Mouse (Mus musculus) liver, embryonic 15.5 days (tissue): ENCODE results near the gene Rasgrp1. TPM values are rescaled to one million over a fixed set of nuclear protein-coding genes. Genes with fewer than 3 reads are reported as not detected.

Experiments used
- ATAC-seq: fragments of 200-750 bp; cut with Nextera tagmentation; 2 replicates; pipeline ENCODE4 v1.8.0; 2017; ENCODE audit warnings: moderate number of reproducible peaks, mild to moderate bottlenecking, moderate library complexity; ENCODE audit not compliant: insufficient read depth
- H3K27ac ChIP-seq: fragments of 300-500 bp; sonication (generic); replicated peaks from 2 replicates; pipeline ENCODE4 v1.5.1; 2015; ENCODE audit warnings: mild to moderate bottlenecking, inconsistent platforms
- H3K27me3 ChIP-seq: fragments of 300-500 bp; sonication (generic); 2 replicates; pipeline ENCODE4 v1.6.1; 2015; ENCODE audit warnings: mild to moderate bottlenecking, inconsistent platforms
- H3K36me3 ChIP-seq: fragments of 300-500 bp; sonication (generic); replicated peaks from 2 replicates; pipeline ENCODE4 v1.6.1; 2015; ENCODE audit warnings: moderate library complexity, mild to moderate bottlenecking, inconsistent platforms
- H3K4me1 ChIP-seq: fragments of 300-500 bp; sonication (generic); replicated peaks from 2 replicates; pipeline ENCODE4 v1.6.1; 2015; ENCODE audit warnings: inconsistent platforms
- H3K4me2 ChIP-seq: fragments of 300-500 bp; sonication (generic); 2 replicates; pipeline ENCODE4 v1.6.1; 2015; ENCODE audit warnings: moderate library complexity, mild to moderate bottlenecking, inconsistent platforms
- H3K4me3 ChIP-seq: fragments of 300-500 bp; sonication (generic); replicated peaks from 2 replicates; pipeline ENCODE4 v1.5.1; 2015; ENCODE audit warnings: mild to moderate bottlenecking, inconsistent platforms
- H3K9ac ChIP-seq: fragments of 300-500 bp; sonication (generic); 2 replicates; pipeline ENCODE4 v1.6.1; 2015; ENCODE audit warnings: moderate library complexity, mild to moderate bottlenecking, inconsistent platforms
- H3K9me3 ChIP-seq: fragments of 300-500 bp; sonication (generic); replicated peaks from 2 replicates; pipeline ENCODE4 v1.6.1; 2016; ENCODE audit warnings: inconsistent platforms
- WGBS: fragments of 180-500 bp; shearing (Covaris S2); methylation state at CpG from one replicate; pipeline ENCODE4 v1.1.7; 2015; ENCODE audit warnings: mixed read lengths; ENCODE audit not compliant: insufficient replicate concordance; 5-methylcytosine and 5-hydroxymethylcytosine counted together
- polyA plus RNA-seq: library from polyadenylated mRNA; unstranded; fragments of >200 nt; fragmentation: Nextera tagmentation; extraction: Ambion mirVana; gene quantifications from 2 replicates; pipeline ENCODE4 v1.2.1, GENCODE M21; 2015

Gene Rasgrp1
- polyA plus RNA-seq, 1 experiment from 2014 or later, result 0.78 TPM

DNA sequence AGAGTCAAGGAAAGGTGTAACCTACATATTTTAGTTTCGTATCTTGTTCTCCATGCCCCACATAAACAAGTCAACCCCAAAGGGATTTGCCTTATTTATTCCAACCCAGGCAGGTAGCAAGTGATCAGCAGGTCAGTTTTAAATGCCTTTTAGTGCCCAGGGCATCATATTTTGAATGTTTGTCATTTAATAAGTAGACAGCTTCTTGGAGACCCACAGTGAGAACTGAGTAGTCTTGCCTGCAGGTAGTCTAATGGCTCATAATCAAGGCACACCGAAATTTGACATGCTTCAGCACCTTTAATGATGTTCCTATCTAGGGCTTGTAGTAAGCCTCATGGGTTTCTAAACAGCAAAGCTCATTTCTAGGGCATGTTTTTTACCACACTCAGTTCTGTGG lies 21.3 kb upstream of the Rasgrp1 start:
- Histone ChIP-seq H3K27ac (no peak overlapping the region), H3K36me3 (no peaks in the 10 kb centered on the region), H3K27me3 (no peaks in the 10 kb centered on the region), H3K9ac (no peak overlapping the region), H3K4me3 (no peak overlapping the region), H3K4me1 (no peaks in the 10 kb centered on the region), H3K9me3 (no peaks in the 10 kb centered on the region), H3K4me2 (no peak overlapping the region)
- ATAC-seq, result no peak
- WGBS, result 60% methylated on average over 2 of the region's 2 CpGs

DNA sequence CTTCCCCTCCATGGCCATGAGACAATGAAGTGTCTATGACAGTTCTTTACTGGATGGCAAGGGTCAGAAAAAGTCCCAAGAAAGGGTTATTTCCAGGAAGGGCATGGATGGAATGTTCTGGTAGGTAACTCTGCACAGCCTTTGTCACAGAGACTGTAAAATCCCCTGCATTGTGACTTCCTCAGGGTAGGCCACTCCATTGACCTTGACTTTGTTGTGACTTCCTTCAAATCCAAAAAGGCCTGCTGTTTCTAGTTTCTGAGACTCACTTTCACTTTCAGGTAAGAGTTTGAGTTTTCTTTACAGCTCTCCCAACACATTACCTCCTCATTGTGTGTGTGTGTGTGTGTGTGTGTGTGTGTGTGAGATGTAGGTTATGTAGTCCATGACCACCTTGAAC lies 15.1 kb upstream of the Rasgrp1 start:
- Histone ChIP-seq H3K36me3 (no peaks in the 10 kb centered on the region), H3K27me3 (no peaks in the 10 kb centered on the region), H3K9ac (no peak overlapping the region), H3K4me3 (no peak overlapping the region), H3K4me1 (no peaks in the 10 kb centered on the region), H3K27ac (no peak overlapping the region), H3K9me3 (no peaks in the 10 kb centered on the region), H3K4me2 (no peak overlapping the region)
- ATAC-seq, result no peak

DNA sequence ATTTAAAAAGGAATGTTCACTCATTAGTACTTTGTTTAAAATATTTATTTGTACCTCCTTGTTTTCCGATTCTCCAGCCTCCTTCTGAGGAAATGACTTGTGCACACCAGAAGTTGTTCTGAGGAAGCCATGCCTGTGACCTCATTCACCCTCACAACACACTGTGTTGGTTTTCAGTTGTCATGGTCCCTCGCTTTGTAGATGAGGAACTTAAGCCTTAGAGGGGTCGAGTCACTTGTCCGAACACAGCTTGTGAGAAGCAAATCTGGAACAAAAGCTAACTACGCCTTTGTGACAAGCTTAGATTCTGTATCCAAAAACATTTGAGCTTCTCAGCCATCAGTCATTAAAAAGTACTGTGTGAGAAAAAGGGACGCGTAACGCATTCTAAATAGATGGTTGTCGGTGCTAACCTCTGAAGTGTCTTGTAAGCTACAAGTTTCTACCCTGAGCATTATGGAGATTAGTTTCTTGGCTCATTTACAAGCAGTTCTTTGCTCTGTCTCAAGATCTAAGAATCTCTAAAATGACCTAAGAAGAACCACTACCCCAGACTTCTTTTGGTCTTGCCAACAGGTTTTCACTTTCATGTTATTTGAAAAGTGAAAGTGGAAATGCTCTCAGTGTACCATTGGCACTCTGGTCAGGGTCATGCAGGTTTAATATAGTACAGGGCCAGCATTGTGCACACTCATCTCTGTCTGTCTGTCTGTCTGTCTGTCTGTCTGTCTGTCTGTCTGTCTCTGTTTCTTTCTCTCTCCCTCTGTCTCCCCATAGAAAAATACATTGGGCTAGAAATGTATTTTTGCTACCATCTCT lies 9.7 kb upstream of the Rasgrp1 start:
- Histone ChIP-seq H3K4me1 (no peaks in the 10 kb centered on the region), H3K9ac (no peak overlapping the region), H3K4me2 (no peak overlapping the region), H3K9me3 (no peaks in the 10 kb centered on the region), H3K4me3 (no peak overlapping the region), H3K27me3 (no peaks in the 10 kb centered on the region), H3K36me3 (no peaks in the 10 kb centered on the region), H3K27ac (no peak overlapping the region)
- WGBS, result 60% methylated on average over 9 of the region's 9 CpGs
- ATAC-seq, result no peak

DNA sequence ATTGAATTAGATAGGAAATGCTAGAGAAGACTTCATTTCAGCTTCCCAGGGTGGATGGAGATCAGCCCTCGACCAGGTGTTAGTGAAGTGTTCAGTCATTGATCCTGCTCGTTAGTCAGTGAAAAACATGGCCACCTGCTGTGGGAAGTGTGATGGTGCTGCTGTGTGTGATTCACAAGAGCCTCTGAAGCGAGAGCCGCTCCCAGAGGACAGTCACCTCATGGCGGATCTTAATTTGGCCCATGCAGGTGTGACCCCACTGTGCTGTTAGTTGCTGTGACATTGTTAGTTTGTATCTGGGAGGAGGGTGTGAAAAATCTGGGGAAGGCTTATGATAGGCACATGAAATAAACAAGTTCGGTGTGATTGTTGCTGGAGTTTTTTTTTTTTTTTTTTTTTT lies 7.3 kb upstream of the Rasgrp1 start:
- H3K9me3 ChIP-seq, result no peaks in the 10 kb centered on the region
- no peak overlapping the region for H3K9ac ChIP-seq
- no peak overlapping the region for H3K4me3 ChIP-seq
- WGBS, result 40% methylated on average over 6 of the region's 6 CpGs
- no peak for ATAC-seq
- no peak overlapping the region for H3K27ac ChIP-seq
- H3K36me3 ChIP-seq, result no peaks in the 10 kb centered on the region
- H3K27me3 ChIP-seq, result no peaks in the 10 kb centered on the region
- H3K4me1 ChIP-seq, result no peaks in the 10 kb centered on the region
- H3K4me2 ChIP-seq, result no peak overlapping the region

DNA sequence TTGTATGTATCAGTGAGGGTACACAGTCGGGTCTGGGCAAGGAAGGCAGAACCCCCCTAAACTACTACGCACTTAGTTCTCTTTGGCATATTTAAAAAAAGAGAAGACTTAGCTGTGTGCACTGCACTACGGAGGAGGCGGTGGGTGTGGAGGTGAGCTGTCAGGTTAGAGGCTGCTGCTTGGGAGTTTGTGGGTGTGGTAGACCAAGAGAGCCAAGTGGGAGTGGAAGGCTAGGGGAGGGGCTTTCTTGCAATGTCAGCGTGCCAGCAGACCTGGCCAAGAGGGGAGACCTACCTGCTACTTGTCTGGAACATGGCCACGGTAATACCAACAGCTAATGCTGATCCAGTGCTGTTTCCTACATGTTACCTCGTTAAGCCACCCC lies 431 bp upstream of the Rasgrp1 start:
- H3K9me3 ChIP-seq, result no peaks in the 10 kb centered on the region
- ATAC-seq, result no peak
- no peak overlapping the region for H3K27ac ChIP-seq
- no peaks in the 10 kb centered on the region for H3K36me3 ChIP-seq
- peaks cover 8% of the 10 kb centered on the region; the same call in 1 of the 2 replicates for H3K4me1 ChIP-seq
- H3K27me3 ChIP-seq, result peaks cover 30% of the 10 kb centered on the region
- no peak overlapping the region for H3K4me3 ChIP-seq
- no peak overlapping the region for H3K4me2 ChIP-seq
- WGBS, result 30% methylated on average over 7 of the region's 7 CpGs
- no peak overlapping the region for H3K9ac ChIP-seq

DNA sequence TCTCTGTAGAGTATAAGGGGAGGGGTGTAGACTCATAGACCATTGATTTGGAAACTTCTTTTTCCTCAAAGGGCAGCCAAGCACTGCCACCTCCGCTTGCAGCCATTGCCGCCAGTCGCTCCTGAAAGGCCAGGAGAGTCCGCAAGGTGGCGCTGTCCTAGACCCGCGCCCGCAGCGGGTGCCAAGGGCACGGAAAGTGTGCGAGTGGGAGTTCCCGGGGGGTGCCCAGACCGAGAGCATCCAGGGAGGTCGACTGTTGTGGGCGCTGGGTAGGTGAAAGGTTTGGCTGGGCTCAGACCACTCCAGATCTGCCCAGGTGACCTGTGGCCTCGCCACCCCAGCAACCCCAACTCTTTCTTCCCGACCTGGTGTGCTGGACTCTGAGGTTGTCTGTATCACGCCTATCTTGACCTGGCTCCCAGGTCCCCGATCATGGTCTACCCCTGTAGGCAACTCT lies 683 bp downstream of the Rasgrp1 start:
- ATAC-seq, result 0 out of 2 replicates have a peak, but pooled peaks have one; percentile 9
- H3K36me3 ChIP-seq, result no peaks in the 10 kb centered on the region
- peak overlapping the region; percentile 38 for H3K4me3 ChIP-seq
- no peak overlapping the region for H3K9ac ChIP-seq
- H3K9me3 ChIP-seq, result no peaks in the 10 kb centered on the region
- peaks cover 30% of the 10 kb centered on the region for H3K27me3 ChIP-seq
- H3K4me2 ChIP-seq, result peak overlapping the region; percentile 59
- WGBS, result 1% methylated on average over 19 of the region's 19 CpGs
- H3K4me1 ChIP-seq, result peaks cover 8% of the 10 kb centered on the region; the same call in 1 of the 2 replicates
- no peak overlapping the region for H3K27ac ChIP-seq

DNA sequence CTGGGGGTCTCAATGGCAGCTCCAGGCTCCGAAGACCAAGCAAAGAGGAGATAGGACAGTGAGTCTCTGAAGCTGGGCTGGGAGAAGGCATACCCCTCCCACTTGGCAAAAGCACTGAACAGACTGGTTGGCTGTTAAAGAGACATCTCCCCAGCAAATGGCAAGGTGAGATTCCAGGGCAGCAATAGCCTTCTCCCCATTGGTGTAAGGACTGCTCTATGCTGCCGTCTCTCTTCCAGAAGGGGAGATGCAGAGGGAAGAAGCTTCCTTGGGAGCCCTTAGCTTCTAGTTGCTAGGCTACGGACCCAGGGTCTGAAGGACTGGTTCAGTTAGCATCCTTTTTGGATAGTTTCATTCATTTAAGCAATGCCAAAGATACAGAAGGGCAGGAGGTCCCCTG lies 4.3 kb downstream of the Rasgrp1 start:
- H3K36me3 ChIP-seq, result no peaks in the 10 kb centered on the region
- H3K9me3 ChIP-seq, result no peaks in the 10 kb centered on the region
- no peak overlapping the region for H3K27ac ChIP-seq
- peaks cover 22% of the 10 kb centered on the region for H3K27me3 ChIP-seq
- no peak overlapping the region for H3K4me2 ChIP-seq
- no peak overlapping the region for H3K4me3 ChIP-seq
- 21% methylated on average over 3 of the region's 3 CpGs for WGBS
- H3K4me1 ChIP-seq, result peaks cover 8% of the 10 kb centered on the region; the same call in 1 of the 2 replicates
- no peak for ATAC-seq
- H3K9ac ChIP-seq, result no peak overlapping the region

DNA sequence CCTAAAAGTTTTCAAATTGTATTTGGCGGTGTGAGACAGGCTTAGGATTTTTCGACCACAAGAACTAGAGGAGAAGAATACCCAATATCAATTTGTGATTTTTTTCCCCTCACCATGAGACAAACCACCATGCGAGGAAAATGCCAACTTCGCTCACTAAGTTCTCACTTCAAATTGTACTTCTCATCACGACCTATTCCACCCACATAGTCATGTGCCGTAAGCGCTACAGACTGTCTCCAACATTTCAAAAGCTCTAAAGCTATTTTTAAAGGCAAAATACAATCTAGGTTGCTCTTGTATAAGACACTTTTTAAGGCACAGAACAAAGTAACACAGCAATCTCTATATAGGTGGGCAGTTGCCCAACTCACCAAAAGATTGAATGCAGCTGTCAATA lies 4.9 kb downstream of the Rasgrp1 start:
- no peaks in the 10 kb centered on the region for H3K36me3 ChIP-seq
- H3K4me1 ChIP-seq, result peaks cover 8% of the 10 kb centered on the region; the same call in 1 of the 2 replicates
- H3K4me2 ChIP-seq, result no peak overlapping the region
- WGBS, result 66% methylated on average over 7 of the region's 7 CpGs
- no peak for ATAC-seq
- peaks cover 16% of the 10 kb centered on the region for H3K27me3 ChIP-seq
- no peaks in the 10 kb centered on the region for H3K9me3 ChIP-seq
- H3K27ac ChIP-seq, result no peak overlapping the region
- no peak overlapping the region for H3K4me3 ChIP-seq
- H3K9ac ChIP-seq, result no peak overlapping the region

- Histone ChIP-seq H3K9me3 (no peaks in the 10 kb centered on the region), H3K4me1 (peaks cover under 1% of the 10 kb centered on the region; the same call in 1 of the 2 replicates), H3K27ac (no peak overlapping the region), H3K27me3 (peaks cover 8% of the 10 kb centered on the region), H3K4me2 (no peak overlapping the region), H3K9ac (no peak overlapping the region), H3K36me3 (no peaks in the 10 kb centered on the region), H3K4me3 (no peak overlapping the region)
- ATAC-seq, result no peak
- 35% methylated on average over 5 of the region's 5 CpGs for WGBS
Measured at GRCm38 (mm10) chr2:117336946-117337665, 5.7 kb downstream of the Rasgrp1 start.

- WGBS, result 36% methylated on average over 4 of the region's 4 CpGs
- ATAC-seq, result no peak
Measured at GRCm38 (mm10) chr2:117335552-117336188, 7.1 kb downstream of the Rasgrp1 start.

DNA sequence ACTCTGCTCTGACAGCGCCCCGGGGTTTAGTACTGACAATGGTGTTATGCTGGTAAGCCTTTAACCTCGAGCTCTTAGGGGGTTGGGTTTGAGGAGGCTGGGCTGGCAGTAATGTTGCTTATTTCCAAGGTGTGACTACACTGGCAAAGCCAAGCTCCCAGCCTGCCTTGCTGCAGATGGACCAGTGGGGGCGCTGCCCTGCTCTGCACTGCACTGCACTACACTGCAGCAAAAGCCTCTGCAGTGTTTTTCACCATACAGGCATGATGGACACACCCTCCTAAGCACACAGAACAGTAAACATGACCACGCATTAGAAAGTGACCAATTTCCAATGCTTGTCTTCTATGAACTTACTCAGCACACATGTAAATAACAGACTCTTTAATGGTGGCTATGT lies 11.2 kb downstream of the Rasgrp1 start:
- ATAC-seq, result no peak
- H3K27ac ChIP-seq, result no peak overlapping the region
- no peaks in the 10 kb centered on the region for H3K4me1 ChIP-seq
- 47% methylated on average over 5 of the region's 5 CpGs for WGBS
- no peak overlapping the region for H3K4me3 ChIP-seq
- no peaks in the 10 kb centered on the region for H3K36me3 ChIP-seq
- H3K4me2 ChIP-seq, result no peak overlapping the region
- no peak overlapping the region for H3K9ac ChIP-seq
- no peaks in the 10 kb centered on the region for H3K27me3 ChIP-seq
- H3K9me3 ChIP-seq, result no peaks in the 10 kb centered on the region

More at GRCm38 (mm10) chr2:117335552-117336188, 7.1 kb downstream of the Rasgrp1 start:
- H3K4me3 ChIP-seq, result no peak overlapping the region
- H3K27ac ChIP-seq, result no peak overlapping the region
- H3K36me3 ChIP-seq, result no peaks in the 10 kb centered on the region
- no peak overlapping the region for H3K9ac ChIP-seq
- no peak overlapping the region for H3K4me2 ChIP-seq
- no peaks in the 10 kb centered on the region for H3K9me3 ChIP-seq
- no peaks in the 10 kb centered on the region; the same call in 1 of the 2 replicates for H3K27me3 ChIP-seq
- H3K4me1 ChIP-seq, result no peaks in the 10 kb centered on the region
